Mouse (Mus musculus) heart, adult 2 months (tissue): ENCODE data around the gene Slc25a16.

ENCODE experiments used
- CTCF ChIP-seq: fragments of 200-600 bp; IDR thresholded peaks from 2 replicates; pipeline ENCODE4 v1.8.1; 2022; ENCODE audit warnings: antibody characterized with exemption, mild to moderate bottlenecking, moderate library complexity
- POLR2A ChIP-seq: fragments of 200-500 bp; IDR thresholded peaks from 2 replicates; pipeline ENCODE4 v1.6.1; 2011; ENCODE audit warnings: mild to moderate bottlenecking, low read depth, low read length, control low read depth; ENCODE audit not compliant: insufficient read depth

DNA sequence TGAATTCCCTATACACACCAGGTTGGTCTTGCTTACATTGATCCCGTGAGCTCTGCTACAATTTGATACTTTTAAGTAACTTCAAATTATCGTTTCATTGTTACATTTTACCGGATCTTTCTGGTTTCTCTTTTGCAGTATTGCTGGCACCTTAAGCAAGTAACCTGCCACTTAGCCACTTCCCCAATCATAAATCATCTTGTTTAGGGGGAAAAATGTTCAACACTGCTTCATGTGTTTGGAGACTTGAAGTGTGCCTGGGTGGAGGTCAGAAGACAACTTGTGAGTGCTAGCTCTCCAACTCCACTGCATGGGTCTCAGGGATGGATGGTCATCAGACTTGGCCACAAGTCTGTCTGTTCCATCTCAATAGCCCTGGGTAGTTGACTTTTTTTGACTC lies 29.4 kb upstream of the Slc25a16 start:
- TF ChIP-seq POLR2A: no peak
- no peak for TF ChIP-seq CTCF
